Mouse (Mus musculus) hindbrain, embryonic 14.5 days (tissue): ENCODE measurements around the gene Rbm6. TPM values are rescaled to one million over a fixed set of nuclear protein-coding genes. Genes with fewer than 3 reads are reported as not detected.

Experiments
- ATAC-seq: fragments of 200-750 bp; cut with Nextera tagmentation; 2 replicates; pipeline ENCODE4 v1.8.0; 2017; ENCODE audit warnings: moderate number of reproducible peaks, mild to moderate bottlenecking, moderate TSS enrichment, moderate library complexity; ENCODE audit not compliant: low FRiP score
- DNase-seq: peaks from one replicate; pipeline ENCODE4 v3.0.0-alpha.2; 2015; ENCODE audit warnings: low spot score
- H3K27ac ChIP-seq: fragments of 300-500 bp; sonication (generic); 2 replicates; pipeline ENCODE4 v1.5.1; 2014; ENCODE audit warnings: mild to moderate bottlenecking, moderate library complexity
- H3K27me3 ChIP-seq: fragments of 300-500 bp; sonication (generic); 2 replicates; pipeline ENCODE4 v1.6.1; 2014; ENCODE audit warnings: mild to moderate bottlenecking, low read length, mixed read lengths; ENCODE audit not compliant: control insufficient read depth, insufficient read depth
- H3K36me3 ChIP-seq: fragments of 300-500 bp; sonication (generic); replicated peaks from 2 replicates; pipeline ENCODE4 v1.6.1; 2014; ENCODE audit not compliant: control insufficient read depth, insufficient read depth
- H3K4me1 ChIP-seq: fragments of 300-500 bp; sonication (generic); replicated peaks from 2 replicates; pipeline ENCODE4 v1.6.1; 2014; ENCODE audit warnings: antibody characterized with exemption, low read length, mixed read lengths; ENCODE audit not compliant: control insufficient read depth, insufficient read depth
- H3K4me2 ChIP-seq: fragments of 300-500 bp; sonication (generic); replicated peaks from 2 replicates; pipeline ENCODE4 v1.6.1; 2014; ENCODE audit warnings: mild to moderate bottlenecking, moderate library complexity
- H3K4me3 ChIP-seq: fragments of 300-500 bp; sonication (generic); replicated peaks from 2 replicates; pipeline ENCODE4 v1.5.1; 2014; ENCODE audit warnings: mild to moderate bottlenecking, low read length
- H3K9ac ChIP-seq: fragments of 300-500 bp; sonication (generic); 2 replicates; pipeline ENCODE4 v1.6.1; 2014
- H3K9me3 ChIP-seq: fragments of 300-500 bp; sonication (generic); 2 replicates; pipeline ENCODE4 v1.6.1; 2016; ENCODE audit warnings: low read length; ENCODE audit not compliant: control insufficient read depth
- WGBS: fragments of 180-500 bp; shearing (Covaris S2); extraction: QIAGEN DNeasy Blood & Tissue Kit; methylation state at CpG from one replicate; pipeline ENCODE4 v1.1.7; 2014; 5-methylcytosine and 5-hydroxymethylcytosine counted together
- polyA plus RNA-seq: library from polyadenylated mRNA; unstranded; fragments of >200 nt; fragmentation: Nextera tagmentation; extraction: Ambion mirVana; gene quantifications from 2 replicates; pipeline ENCODE4 v1.2.1, GENCODE M21; 2014

The Rbm6 gene
- polyA plus RNA-seq, 1 experiment from 2014 or later: 80.4 TPM

- no peak for ATAC-seq
- H3K36me3 ChIP-seq: peaks cover 4% of the 10 kb centered on the region; the same call in 1 of the 2 replicates
- H3K4me3 ChIP-seq: peak overlapping the region; percentile 15
- H3K27ac ChIP-seq: no peak overlapping the region
- no peak for DNase-seq
- peaks cover 3% of the 10 kb centered on the region; the same call in 1 of the 2 replicates for H3K4me1 ChIP-seq
- H3K4me2 ChIP-seq: peak overlapping the region; percentile 44
- H3K27me3 ChIP-seq: no peaks in the 10 kb centered on the region
- WGBS: 42% methylated on average over 31 of the region's 31 CpGs
- H3K9ac ChIP-seq: peak overlapping the region; percentile 37
- no peaks in the 10 kb centered on the region for H3K9me3 ChIP-seq
These were observed 34.1 kb upstream of the Rbm6 start for GRCm38 (mm10) chr9:107906967-107907800.

- peak within 1 kb of the TSS; percentile 37 for H3K9ac ChIP-seq
- peaks cover 4% of the 10 kb centered on the region; the same call in 1 of the 2 replicates for H3K36me3 ChIP-seq
- H3K4me1 ChIP-seq: peaks cover 3% of the 10 kb centered on the region; the same call in 1 of the 2 replicates
- DNase-seq: peak; percentile 36
- peak within 1 kb of the TSS; percentile 44 for H3K4me2 ChIP-seq
- ATAC-seq: no peak
- WGBS: 26% methylated on average over 19 of the region's 19 CpGs
- H3K9me3 ChIP-seq: no peaks in the 10 kb centered on the region
- peak within 1 kb of the TSS; percentile 15 for H3K4me3 ChIP-seq
- no peaks in the 10 kb centered on the region for H3K27me3 ChIP-seq
- H3K27ac ChIP-seq: no peak within 1 kb of the TSS
These were observed 33.4 kb upstream of the Rbm6 start, which contains the start of gene Mst1r for GRCm38 (mm10) chr9:107906252-107906966. TSS of gene Mst1r (plus strand) at chr9:107906873.

GRCm38 (mm10) chr9:107904726-107905125, 31.7 kb upstream of the Rbm6 start:
- DNase-seq (peak; percentile 96), ATAC-seq (peak; percentile 64; the same call in 1 of the 2 replicates)
- WGBS: 5% methylated on average over 4 of the region's 4 CpGs
- Histone ChIP-seq H3K9me3 (no peaks in the 10 kb centered on the region), H3K27me3 (peaks cover 7% of the 10 kb centered on the region; the same call in 1 of the 2 replicates), H3K9ac (no peak overlapping the region), H3K4me2 (no peak overlapping the region), H3K4me1 (peaks cover 3% of the 10 kb centered on the region; the same call in 1 of the 2 replicates), H3K36me3 (peaks cover 13% of the 10 kb centered on the region), H3K27ac (no peak overlapping the region), H3K4me3 (no peak overlapping the region)

- Histone ChIP-seq H3K9ac (no peak overlapping the region), H3K4me1 (no peaks in the 10 kb centered on the region; the same call in 1 of the 2 replicates), H3K27me3 (peaks cover 15% of the 10 kb centered on the region; the same call in 1 of the 2 replicates), H3K9me3 (no peaks in the 10 kb centered on the region), H3K4me3 (no peak overlapping the region; the same call in 1 of the 2 replicates), H3K4me2 (peak overlapping the region; percentile 55), H3K27ac (no peak overlapping the region), H3K36me3 (peaks cover 36% of the 10 kb centered on the region)
- ATAC-seq: no peak
- WGBS: 12% methylated on average over 17 of the region's 17 CpGs
- DNase-seq: no peak
These were observed 28.5 kb upstream of the Rbm6 start for GRCm38 (mm10) chr9:107901627-107901914.

- H3K27me3 ChIP-seq: peaks cover 15% of the 10 kb centered on the region; the same call in 1 of the 2 replicates
- H3K9me3 ChIP-seq: no peaks in the 10 kb centered on the region
- ATAC-seq (peak; percentile 61; the same call in 1 of the 2 replicates), DNase-seq (peak; percentile 86)
- peak overlapping the region; percentile 44 for H3K9ac ChIP-seq
- H3K4me3 ChIP-seq: peak overlapping the region; percentile 25
- no peaks in the 10 kb centered on the region; the same call in 1 of the 2 replicates for H3K4me1 ChIP-seq
- peaks cover 36% of the 10 kb centered on the region for H3K36me3 ChIP-seq
- peak overlapping the region; percentile 55 for H3K4me2 ChIP-seq
- no peak overlapping the region for H3K27ac ChIP-seq
- WGBS: 4% methylated on average over 44 of the region's 44 CpGs
These were observed 28.0 kb upstream of the Rbm6 start for GRCm38 (mm10) chr9:107900840-107901626.

GRCm38 (mm10) chr9:107899855-107900254, 26.8 kb upstream of the Rbm6 start:
- H3K27ac ChIP-seq: no peak overlapping the region
- 70% methylated on average over 12 of the region's 12 CpGs for WGBS
- H3K9me3 ChIP-seq: no peaks in the 10 kb centered on the region
- H3K36me3 ChIP-seq: peaks cover 36% of the 10 kb centered on the region
- no peak overlapping the region for H3K4me2 ChIP-seq
- ATAC-seq: no peak
- no peaks in the 10 kb centered on the region; the same call in 1 of the 2 replicates for H3K4me1 ChIP-seq
- H3K9ac ChIP-seq: no peak overlapping the region
- H3K27me3 ChIP-seq: peaks cover 15% of the 10 kb centered on the region; the same call in 1 of the 2 replicates
- no peak for DNase-seq
- H3K4me3 ChIP-seq: no peak overlapping the region

GRCm38 (mm10) chr9:107898563-107898962, 25.5 kb upstream of the Rbm6 start:
- DNase-seq (no peak), ATAC-seq (no peak)
- WGBS: 88% methylated on average over 10 of the region's 10 CpGs
- Histone ChIP-seq H3K9me3 (no peaks in the 10 kb centered on the region), H3K4me2 (no peak overlapping the region), H3K9ac (no peak overlapping the region), H3K4me3 (no peak overlapping the region), H3K36me3 (peaks cover 40% of the 10 kb centered on the region), H3K27me3 (peaks cover 15% of the 10 kb centered on the region; the same call in 1 of the 2 replicates), H3K4me1 (no peaks in the 10 kb centered on the region; the same call in 1 of the 2 replicates), H3K27ac (no peak overlapping the region)

- no peak overlapping the region for H3K9ac ChIP-seq
- no peak for DNase-seq
- H3K4me2 ChIP-seq: no peak overlapping the region
- H3K9me3 ChIP-seq: no peaks in the 10 kb centered on the region
- peaks cover 17% of the 10 kb centered on the region for H3K4me1 ChIP-seq
- H3K4me3 ChIP-seq: no peak overlapping the region
- WGBS: 97% methylated on average over 1 of the region's 1 CpGs
- H3K27ac ChIP-seq: no peak overlapping the region
- no peak for ATAC-seq
- peaks cover 6% of the 10 kb centered on the region for H3K27me3 ChIP-seq
- peaks cover 14% of the 10 kb centered on the region; the same call in 1 of the 2 replicates for H3K36me3 ChIP-seq
These were observed 18.0 kb upstream of the Rbm6 start for GRCm38 (mm10) chr9:107891023-107891422.
